Mouse (Mus musculus): ENCODE results near the gene Chmp3.

Chmp3 gene

GRCm38 (mm10) chr6:71608994-71609393 lies 65.4 kb downstream of the Chmp3 start:
- DNase-seq (ENCODE audit: low spot score) = no peak

- DNase-seq (ENCODE audit: low spot score) = no peak
Measured at GRCm38 (mm10) chr6:71609968-71610367, 66.4 kb downstream of the Chmp3 start.

GRCm38 (mm10) chr6:71613225-71613624 lies 69.6 kb downstream of the Chmp3 start:
- no peak for DNase-seq (ENCODE audit: low spot score)

GRCm38 (mm10) chr6:71616959-71617358 lies 73.4 kb downstream of the Chmp3 start:
- no peak for DNase-seq (ENCODE audit: low spot score)

- DNase-seq (ENCODE audit: low spot score) = no peak
Measured at GRCm38 (mm10) chr6:71621551-71621950, 78.0 kb downstream of the Chmp3 start.

GRCm38 (mm10) chr6:71621981-71622380 lies 78.4 kb downstream of the Chmp3 start:
- no peak for DNase-seq (ENCODE audit: low spot score)

- DNase-seq (ENCODE audit: low spot score) = no peak
Measured at GRCm38 (mm10) chr6:71624723-71625122, 81.1 kb downstream of the Chmp3 start.

- DNase-seq (ENCODE audit: low spot score) = no peak
Measured at GRCm38 (mm10) chr6:71625984-71626383, 82.4 kb downstream of the Chmp3 start.

GRCm38 (mm10) chr6:71627325-71627724 lies 83.7 kb downstream of the Chmp3 start:
- DNase-seq (ENCODE audit: low spot score) = no peak

GRCm38 (mm10) chr6:71631196-71631595 lies 87.6 kb downstream of the Chmp3 start:
- DNase-seq (ENCODE audit: low spot score) = no peak

- DNase-seq (ENCODE audit: low spot score) = peak; percentile 34
Measured at GRCm38 (mm10) chr6:71631706-71632461, 88.3 kb downstream of the Chmp3 start.
